Mouse (Mus musculus) brain, embryonic 14.5 days (tissue): ENCODE measurements around the gene Fbxo21.

ENCODE experiments used
- CTCF ChIP-seq: fragments of 200-500 bp; IDR thresholded peaks from 2 replicates; pipeline ENCODE4 v1.5.1; 2012; ENCODE audit warnings: inconsistent platforms, mild to moderate bottlenecking, moderate library complexity, borderline replicate concordance; ENCODE audit not compliant: insufficient read depth, insufficient read length; ENCODE audit errors: extremely low read depth
- POLR2A ChIP-seq: fragments of 200-500 bp; IDR thresholded peaks from 2 replicates; pipeline ENCODE4 v1.6.1; 2012; ENCODE audit warnings: mild to moderate bottlenecking, inconsistent platforms, borderline replicate concordance; ENCODE audit not compliant: poor library complexity, insufficient read depth, insufficient read length, severe bottlenecking; ENCODE audit errors: extremely low read depth

DNA sequence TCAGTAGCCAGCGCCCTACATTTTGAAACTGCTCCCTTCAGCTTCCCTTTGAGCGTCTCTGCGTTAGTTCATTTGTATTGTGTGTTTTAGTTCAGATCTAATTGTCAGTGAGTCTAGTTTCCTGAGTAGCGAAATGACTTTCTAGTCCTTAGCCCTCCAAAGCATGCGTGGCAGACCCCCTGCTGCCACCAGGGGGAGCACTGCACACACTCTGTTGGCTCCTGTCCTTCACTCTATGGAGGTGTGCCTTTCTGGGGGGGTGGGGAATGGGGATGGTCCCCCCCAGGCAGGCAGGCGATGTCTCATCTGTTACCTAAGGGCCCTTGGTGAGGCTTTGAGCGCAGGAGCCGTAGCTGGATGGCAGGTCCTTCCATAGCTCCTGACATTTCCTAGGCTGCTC is 28.1 kb downstream of the Fbxo21 start:
- TF ChIP-seq POLR2A (no peak), CTCF (peak; percentile 93)
